Mouse (Mus musculus) limb, embryonic 12.5 days (tissue): ENCODE measurements at regions not wholly inside any gene's neighbourhood (a gene's known extent, or its start where the extent isn't known, plus 50 kb on each side); places are given as distances from the start of the nearest gene placed in this dataset.
"Not testable (repeated sequence)": the region's sequence is repeated elsewhere in the genome, so short reads cannot be mapped to it uniquely, and the experiment has no call there.

Experiments used
- ATAC-seq: fragments of 200-750 bp; cut with Nextera tagmentation; 2 replicates; pipeline ENCODE4 v1.8.0; 2017; ENCODE audit warnings: low read depth, moderate TSS enrichment; ENCODE audit not compliant: insufficient number of reproducible peaks, insufficient read depth, low FRiP score, low TSS enrichment
- H3K27ac ChIP-seq: fragments of 300-500 bp; sonication (generic); 2 replicates; pipeline ENCODE4 v1.5.1; 2016; ENCODE audit warnings: mild to moderate bottlenecking, moderate library complexity
- H3K27me3 ChIP-seq: fragments of 300-500 bp; sonication (generic); 2 replicates; pipeline ENCODE4 v1.6.1; 2016; ENCODE audit warnings: mild to moderate bottlenecking, moderate library complexity
- H3K36me3 ChIP-seq: fragments of 300-500 bp; sonication (generic); 2 replicates; pipeline ENCODE4 v1.6.1; 2016; ENCODE audit warnings: mild to moderate bottlenecking, moderate library complexity
- H3K4me1 ChIP-seq: fragments of 300-500 bp; sonication (generic); replicated peaks from 2 replicates; pipeline ENCODE4 v1.6.1; 2016
- H3K4me2 ChIP-seq: fragments of 300-500 bp; sonication (generic); 2 replicates; pipeline ENCODE4 v1.6.1; 2016; ENCODE audit warnings: mild to moderate bottlenecking, moderate library complexity
- H3K4me3 ChIP-seq: fragments of 300-500 bp; sonication (generic); replicated peaks from 2 replicates; pipeline ENCODE4 v1.5.1; 2016; ENCODE audit warnings: mild to moderate bottlenecking
- H3K9ac ChIP-seq: fragments of 300-500 bp; sonication (generic); replicated peaks from 2 replicates; pipeline ENCODE4 v1.6.1; 2016; ENCODE audit warnings: mild to moderate bottlenecking, moderate library complexity
- H3K9me3 ChIP-seq: fragments of 300-500 bp; sonication (generic); 2 replicates; pipeline ENCODE4 v1.6.1; 2016; ENCODE audit warnings: mild to moderate bottlenecking, moderate library complexity
- WGBS: fragments of 180-500 bp; shearing (Covaris S2); methylation state at CpG from one replicate; pipeline ENCODE4 v1.1.7; 2016; 5-methylcytosine and 5-hydroxymethylcytosine counted together

- not testable (repeated sequence) for H3K27ac ChIP-seq, H3K4me1 ChIP-seq, H3K9ac ChIP-seq, ATAC-seq, H3K9me3 ChIP-seq, H3K4me3 ChIP-seq, H3K4me2 ChIP-seq, H3K27me3 ChIP-seq, H3K36me3 ChIP-seq
- 95% methylated on average over 4 of the region's 4 CpGs for WGBS
Observed at GRCm38 (mm10) chr12:82082596-82082995, 86.5 kb upstream of the Sipa1l1 start.

GRCm38 (mm10) chr12:82085771-82086400 lies 83.2 kb upstream of the Sipa1l1 start:
- Histone ChIP-seq H3K27me3 (no peaks in the 10 kb centered on the region), H3K36me3 (no peaks in the 10 kb centered on the region), H3K4me3 (no peak overlapping the region), H3K4me1 (no peaks in the 10 kb centered on the region), H3K9ac (no peak overlapping the region), H3K27ac (no peak overlapping the region), H3K9me3 (no peaks in the 10 kb centered on the region), H3K4me2 (no peak overlapping the region)
- 53% methylated on average over 7 of the region's 7 CpGs for WGBS
- no peak for ATAC-seq

GRCm38 (mm10) chr12:82086441-82086840 lies 82.7 kb upstream of the Sipa1l1 start:
- H3K27ac ChIP-seq = no peak overlapping the region
- H3K36me3 ChIP-seq = no peaks in the 10 kb centered on the region
- no peaks in the 10 kb centered on the region for H3K27me3 ChIP-seq
- H3K9me3 ChIP-seq = no peaks in the 10 kb centered on the region
- ATAC-seq = no peak
- H3K4me3 ChIP-seq = no peak overlapping the region
- H3K9ac ChIP-seq = no peak overlapping the region
- H3K4me1 ChIP-seq = peaks cover under 1% of the 10 kb centered on the region; the same call in 1 of the 2 replicates
- H3K4me2 ChIP-seq = no peak overlapping the region

- no peaks in the 10 kb centered on the region for H3K9me3 ChIP-seq
- H3K27ac ChIP-seq = no peak overlapping the region
- H3K9ac ChIP-seq = no peak overlapping the region
- ATAC-seq = no peak
- WGBS = 81% methylated on average over 6 of the region's 6 CpGs
- H3K4me1 ChIP-seq = peaks cover 19% of the 10 kb centered on the region
- no peaks in the 10 kb centered on the region for H3K27me3 ChIP-seq
- H3K36me3 ChIP-seq = no peaks in the 10 kb centered on the region
- no peak overlapping the region for H3K4me2 ChIP-seq
- H3K4me3 ChIP-seq = no peak overlapping the region
Observed at GRCm38 (mm10) chr12:82089288-82089687, 79.8 kb upstream of the Sipa1l1 start.

GRCm38 (mm10) chr12:82093317-82093716 lies 75.8 kb upstream of the Sipa1l1 start:
- Histone ChIP-seq H3K27me3 (no peaks in the 10 kb centered on the region), H3K9ac (no peak overlapping the region), H3K9me3 (0 out of 2 replicates have a peak, but pooled peaks cover 3% of the 10 kb centered on the region), H3K36me3 (no peaks in the 10 kb centered on the region), H3K4me1 (peaks cover 25% of the 10 kb centered on the region), H3K27ac (peak overlapping the region; percentile 69), H3K4me3 (no peak overlapping the region), H3K4me2 (no peak overlapping the region)
- 64% methylated on average over 7 of the region's 7 CpGs for WGBS
- ATAC-seq = peak; percentile 63; the same call in 1 of the 2 replicates

- no peak overlapping the region for H3K27ac ChIP-seq
- H3K9me3 ChIP-seq = 0 out of 2 replicates have a peak, but pooled peaks cover 3% of the 10 kb centered on the region
- no peak overlapping the region for H3K4me3 ChIP-seq
- no peaks in the 10 kb centered on the region for H3K27me3 ChIP-seq
- peaks cover 25% of the 10 kb centered on the region for H3K4me1 ChIP-seq
- no peak overlapping the region for H3K9ac ChIP-seq
- ATAC-seq = no peak
- H3K4me2 ChIP-seq = no peak overlapping the region
- 89% methylated on average over 1 of the region's 1 CpGs for WGBS
- H3K36me3 ChIP-seq = no peaks in the 10 kb centered on the region
Observed at GRCm38 (mm10) chr12:82095396-82095795, 73.7 kb upstream of the Sipa1l1 start.

GRCm38 (mm10) chr12:82097126-82097525 lies 72.0 kb upstream of the Sipa1l1 start:
- WGBS = 92% methylated on average over 6 of the region's 6 CpGs
- H3K27ac ChIP-seq = no peak overlapping the region
- ATAC-seq = no peak
- H3K4me1 ChIP-seq = peaks cover 18% of the 10 kb centered on the region
- 0 out of 2 replicates have a peak, but pooled peaks cover 3% of the 10 kb centered on the region for H3K9me3 ChIP-seq
- no peak overlapping the region for H3K4me2 ChIP-seq
- no peaks in the 10 kb centered on the region for H3K27me3 ChIP-seq
- no peak overlapping the region for H3K9ac ChIP-seq
- no peaks in the 10 kb centered on the region for H3K36me3 ChIP-seq
- no peak overlapping the region for H3K4me3 ChIP-seq

- Histone ChIP-seq H3K4me2 (no peak overlapping the region), H3K27me3 (no peaks in the 10 kb centered on the region), H3K9me3 (0 out of 2 replicates have a peak, but pooled peaks cover 3% of the 10 kb centered on the region), H3K4me1 (peaks cover 14% of the 10 kb centered on the region), H3K4me3 (no peak overlapping the region), H3K9ac (no peak overlapping the region), H3K27ac (no peak overlapping the region), H3K36me3 (no peaks in the 10 kb centered on the region)
- WGBS = 86% methylated on average over 4 of the region's 4 CpGs
- no peak for ATAC-seq
Observed at GRCm38 (mm10) chr12:82097620-82098019, 71.5 kb upstream of the Sipa1l1 start.

- no peak overlapping the region for H3K4me3 ChIP-seq
- no peak overlapping the region for H3K27ac ChIP-seq
- H3K4me1 ChIP-seq = peaks cover 15% of the 10 kb centered on the region; the same call in 1 of the 2 replicates
- no peak overlapping the region for H3K9ac ChIP-seq
- H3K27me3 ChIP-seq = no peaks in the 10 kb centered on the region
- 78% methylated on average over 10 of the region's 10 CpGs for WGBS
- ATAC-seq = no peak
- H3K9me3 ChIP-seq = peaks cover 12% of the 10 kb centered on the region; the same call in 1 of the 2 replicates
- no peak overlapping the region for H3K4me2 ChIP-seq
- H3K36me3 ChIP-seq = no peaks in the 10 kb centered on the region
Observed at GRCm38 (mm10) chr12:82104211-82104610, 64.9 kb upstream of the Sipa1l1 start.

GRCm38 (mm10) chr12:82105184-82106031 lies 63.7 kb upstream of the Sipa1l1 start:
- no peak for ATAC-seq
- no peak overlapping the region for H3K9ac ChIP-seq
- no peaks in the 10 kb centered on the region for H3K27me3 ChIP-seq
- H3K9me3 ChIP-seq = peaks cover 12% of the 10 kb centered on the region; the same call in 1 of the 2 replicates
- H3K4me1 ChIP-seq = peaks cover 15% of the 10 kb centered on the region; the same call in 1 of the 2 replicates
- no peak overlapping the region for H3K4me3 ChIP-seq
- peak overlapping the region; percentile 64 for H3K27ac ChIP-seq
- WGBS = 42% methylated on average over 17 of the region's 17 CpGs
- H3K4me2 ChIP-seq = no peak overlapping the region
- no peaks in the 10 kb centered on the region for H3K36me3 ChIP-seq

- WGBS = 53% methylated on average over 7 of the region's 7 CpGs
- no peak for ATAC-seq
- Histone ChIP-seq H3K27ac (no peak overlapping the region), H3K9ac (no peak overlapping the region), H3K4me3 (no peak overlapping the region), H3K27me3 (no peaks in the 10 kb centered on the region), H3K9me3 (peaks cover 4% of the 10 kb centered on the region; the same call in 1 of the 2 replicates), H3K4me2 (no peak overlapping the region), H3K36me3 (no peaks in the 10 kb centered on the region), H3K4me1 (0 out of 2 replicates have a peak, but pooled peaks cover 3% of the 10 kb centered on the region)
Observed at GRCm38 (mm10) chr12:82115766-82116165, 53.4 kb upstream of the Sipa1l1 start.
